Mouse (Mus musculus): ENCODE results near the gene Gapdh.
A peak's percentile ranks its signal among the peaks of the same experiment; 100 is the strongest.

The Gapdh gene

GRCm38 (mm10) chr6:125179601-125180000, 13.3 kb upstream of the Gapdh start:
- no peaks in the 10 kb centered on the region for H3K27me3 ChIP-seq (ENCODE audit: insufficient read depth, low read length)
- H3K9me3 ChIP-seq (ENCODE audit: low read length) = no peaks in the 10 kb centered on the region
- H3K36me3 ChIP-seq (ENCODE audit: insufficient read depth, low read length) = peaks cover 99% of the 10 kb centered on the region
- no peak for TF ChIP-seq NANOG (IDR thresholded peaks at IDR 0.05; ENCODE audit: borderline replicate concordance, low read length)
- no peak overlapping the region for H3K4me3 ChIP-seq (replicated peaks; ENCODE audit: low read length)
- H3K4me1 ChIP-seq (replicated peaks; ENCODE audit: low read depth, low read length) = peaks cover 37% of the 10 kb centered on the region

GRCm38 (mm10) chr6:125175469-125175868, 9.2 kb upstream of the Gapdh start:
- H3K9me3 ChIP-seq (ENCODE audit: low read length) = no peaks in the 10 kb centered on the region
- no peak overlapping the region for H3K4me3 ChIP-seq (replicated peaks; ENCODE audit: low read length)
- no peaks in the 10 kb centered on the region for H3K27me3 ChIP-seq (ENCODE audit: insufficient read depth, low read length)
- peaks cover 69% of the 10 kb centered on the region for H3K4me1 ChIP-seq (replicated peaks; ENCODE audit: low read depth, low read length)
- peaks cover 100% of the 10 kb centered on the region for H3K36me3 ChIP-seq (ENCODE audit: insufficient read depth, low read length)
- TF ChIP-seq CTCF (conservative IDR thresholded peaks at IDR 0.05; ENCODE audit: low read length) = no peak
- TF ChIP-seq POU5F1 (IDR thresholded peaks at IDR 0.05; ENCODE audit: borderline replicate concordance, low read length) = no peak
- TF ChIP-seq NANOG (IDR thresholded peaks at IDR 0.05; ENCODE audit: borderline replicate concordance, low read length) = no peak

GRCm38 (mm10) chr6:125173256-125173655, 7.0 kb upstream of the Gapdh start:
- H3K36me3 ChIP-seq (ENCODE audit: insufficient read depth, low read length) = peaks cover 100% of the 10 kb centered on the region
- peak overlapping the region; percentile 56 for H3K4me3 ChIP-seq (replicated peaks; ENCODE audit: low read length)
- peaks cover 91% of the 10 kb centered on the region for H3K4me1 ChIP-seq (replicated peaks; ENCODE audit: low read depth, low read length)
- no peaks in the 10 kb centered on the region for H3K9me3 ChIP-seq (ENCODE audit: low read length)
- no peak for TF ChIP-seq CTCF (conservative IDR thresholded peaks at IDR 0.05; ENCODE audit: low read length)
- no peak for TF ChIP-seq POU5F1 (IDR thresholded peaks at IDR 0.05; ENCODE audit: borderline replicate concordance, low read length)
- no peak for TF ChIP-seq NANOG (IDR thresholded peaks at IDR 0.05; ENCODE audit: borderline replicate concordance, low read length)
- H3K27me3 ChIP-seq (ENCODE audit: insufficient read depth, low read length) = no peaks in the 10 kb centered on the region

GRCm38 (mm10) chr6:125172474-125172873, 6.2 kb upstream of the Gapdh start:
- H3K4me1 ChIP-seq (replicated peaks; ENCODE audit: low read depth, low read length) = peaks cover 98% of the 10 kb centered on the region
- TF ChIP-seq NANOG (IDR thresholded peaks at IDR 0.05; ENCODE audit: borderline replicate concordance, low read length) (no peak), POU5F1 (IDR thresholded peaks at IDR 0.05; ENCODE audit: borderline replicate concordance, low read length) (no peak), CTCF (conservative IDR thresholded peaks at IDR 0.05; ENCODE audit: low read length) (no peak)
- H3K9me3 ChIP-seq (ENCODE audit: low read length) = no peaks in the 10 kb centered on the region
- no peaks in the 10 kb centered on the region for H3K27me3 ChIP-seq (ENCODE audit: insufficient read depth, low read length)
- peaks cover 100% of the 10 kb centered on the region for H3K36me3 ChIP-seq (ENCODE audit: insufficient read depth, low read length)
- peak overlapping the region; percentile 56; the same call in 1 of the 2 replicates for H3K4me3 ChIP-seq (replicated peaks; ENCODE audit: low read length)

- peaks cover 83% of the 10 kb centered on the region for H3K36me3 ChIP-seq (ENCODE audit: insufficient read depth, low read length)
- no peak for TF ChIP-seq POU5F1 (IDR thresholded peaks at IDR 0.05; ENCODE audit: borderline replicate concordance, low read length)
- no peak for TF ChIP-seq CTCF (conservative IDR thresholded peaks at IDR 0.05; ENCODE audit: low read length)
- no peak for TF ChIP-seq NANOG (IDR thresholded peaks at IDR 0.05; ENCODE audit: borderline replicate concordance, low read length)
- no peaks in the 10 kb centered on the region for H3K27me3 ChIP-seq (ENCODE audit: insufficient read depth, low read length)
- H3K9me3 ChIP-seq (ENCODE audit: low read length) = no peaks in the 10 kb centered on the region
- 0 out of 2 replicates have a peak overlapping the region, but pooled peaks have one; percentile 56 for H3K4me3 ChIP-seq (replicated peaks; ENCODE audit: low read length)
- H3K4me1 ChIP-seq (replicated peaks; ENCODE audit: low read depth, low read length) = peaks cover 80% of the 10 kb centered on the region
Measured at GRCm38 (mm10) chr6:125170194-125170593, 3.9 kb upstream of the Gapdh start.

- Histone ChIP-seq H3K27me3 (ENCODE audit: insufficient read depth, low read length) (no peaks in the 10 kb centered on the region), H3K4me1 (replicated peaks; ENCODE audit: low read depth, low read length) (peaks cover 60% of the 10 kb centered on the region), H3K4me3 (replicated peaks; ENCODE audit: low read length) (peak overlapping the region; percentile 98), H3K36me3 (ENCODE audit: insufficient read depth, low read length) (peaks cover 83% of the 10 kb centered on the region), H3K9me3 (ENCODE audit: low read length) (no peaks in the 10 kb centered on the region)
- TF ChIP-seq POU5F1 (IDR thresholded peaks at IDR 0.05; ENCODE audit: borderline replicate concordance, low read length) = no peak
- TF ChIP-seq NANOG (IDR thresholded peaks at IDR 0.05; ENCODE audit: borderline replicate concordance, low read length) = no peak
- no peak for TF ChIP-seq CTCF (conservative IDR thresholded peaks at IDR 0.05; ENCODE audit: low read length)
Measured at GRCm38 (mm10) chr6:125168086-125168485, 1.8 kb upstream of the Gapdh start.

GRCm38 (mm10) chr6:125166861-125167650, 789 bp upstream of the Gapdh start:
- Histone ChIP-seq H3K36me3 (ENCODE audit: insufficient read depth, low read length) (peaks cover 83% of the 10 kb centered on the region), H3K27me3 (ENCODE audit: insufficient read depth, low read length) (no peaks in the 10 kb centered on the region), H3K4me1 (replicated peaks; ENCODE audit: low read depth, low read length) (peaks cover 55% of the 10 kb centered on the region), H3K4me3 (replicated peaks; ENCODE audit: low read length) (peak overlapping the region; percentile 98), H3K9me3 (ENCODE audit: low read length) (no peaks in the 10 kb centered on the region)
- TF ChIP-seq NANOG (IDR thresholded peaks at IDR 0.05; ENCODE audit: borderline replicate concordance, low read length) (no peak), POU5F1 (IDR thresholded peaks at IDR 0.05; ENCODE audit: borderline replicate concordance, low read length) (no peak), CTCF (conservative IDR thresholded peaks at IDR 0.05; ENCODE audit: low read length) (no peak)

GRCm38 (mm10) chr6:125165328-125165891, 857 bp downstream of the Gapdh start:
- Histone ChIP-seq H3K4me1 (replicated peaks; ENCODE audit: low read depth, low read length) (peaks cover 48% of the 10 kb centered on the region), H3K36me3 (ENCODE audit: insufficient read depth, low read length) (peaks cover 76% of the 10 kb centered on the region), H3K4me3 (replicated peaks; ENCODE audit: low read length) (peak overlapping the region; percentile 98), H3K9me3 (ENCODE audit: low read length) (no peaks in the 10 kb centered on the region), H3K27me3 (ENCODE audit: insufficient read depth, low read length) (no peaks in the 10 kb centered on the region)
- TF ChIP-seq POU5F1 (IDR thresholded peaks at IDR 0.05; ENCODE audit: borderline replicate concordance, low read length) (no peak), CTCF (conservative IDR thresholded peaks at IDR 0.05; ENCODE audit: low read length) (no peak), NANOG (IDR thresholded peaks at IDR 0.05; ENCODE audit: borderline replicate concordance, low read length) (no peak)
